Mouse (Mus musculus) T-cell, adult 2 months (primary cell): ENCODE data around the gene Sirt6.
A peak's percentile ranks its signal among the peaks of the same experiment; 100 is the strongest.

ENCODE experiments used
- DNase-seq: peaks from one replicate; pipeline ENCODE4 v3.0.0; 2022; ENCODE audit warnings: low spot score

The Sirt6 gene

GRCm38 (mm10) chr10:81626101-81626993 lies 1.2 kb downstream of the Sirt6 start:
- no peak for DNase-seq

- DNase-seq = no peak
Measured at GRCm38 (mm10) chr10:81623441-81623840, 4.2 kb downstream of the Sirt6 start.

GRCm38 (mm10) chr10:81620786-81621185 lies 6.8 kb downstream of the Sirt6 start:
- no peak for DNase-seq

- no peak for DNase-seq
Measured at GRCm38 (mm10) chr10:81619976-81620375, 7.6 kb downstream of the Sirt6 start.

- no peak for DNase-seq
Measured at GRCm38 (mm10) chr10:81615486-81615885, 12.1 kb downstream of the Sirt6 start.

- DNase-seq = no peak
Measured at GRCm38 (mm10) chr10:81612779-81613178, 14.8 kb downstream of the Sirt6 start.

- no peak for DNase-seq
Measured at GRCm38 (mm10) chr10:81608308-81608707, 19.3 kb downstream of the Sirt6 start.

GRCm38 (mm10) chr10:81605974-81606751 lies 21.4 kb downstream of the Sirt6 start, which contains the start of gene BC025920:
Gene BC025920 (plus strand): TSS chr10:81606270.
- DNase-seq = peak; percentile 87

- DNase-seq = no peak
Measured at GRCm38 (mm10) chr10:81605666-81605973, 22.0 kb downstream of the Sirt6 start.

- peak; percentile 80 for DNase-seq
Measured at GRCm38 (mm10) chr10:81604968-81605665, 22.5 kb downstream of the Sirt6 start.

GRCm38 (mm10) chr10:81604019-81604967 lies 23.3 kb downstream of the Sirt6 start:
- no peak for DNase-seq

- peak; percentile 53 for DNase-seq
Measured at GRCm38 (mm10) chr10:81602741-81603151, 24.9 kb downstream of the Sirt6 start.

- DNase-seq = no peak
Measured at GRCm38 (mm10) chr10:81601396-81601905, 26.1 kb downstream of the Sirt6 start.

- DNase-seq = peak; percentile 78
Measured at GRCm38 (mm10) chr10:81600738-81601203, 26.8 kb downstream of the Sirt6 start, which contains the start of gene Tle6. Gene Tle6 (minus strand): TSS chr10:81601073.

- DNase-seq = no peak
Measured at GRCm38 (mm10) chr10:81600096-81600495, 27.5 kb downstream of the Sirt6 start.

- no peak for DNase-seq
Measured at GRCm38 (mm10) chr10:81599630-81600029, 28.0 kb downstream of the Sirt6 start.

- DNase-seq = no peak
Measured at GRCm38 (mm10) chr10:81598871-81599270, 28.7 kb downstream of the Sirt6 start.

GRCm38 (mm10) chr10:81598342-81598741 lies 29.3 kb downstream of the Sirt6 start:
- DNase-seq = no peak

- no peak for DNase-seq
Measured at GRCm38 (mm10) chr10:81597137-81597950, 30.3 kb downstream of the Sirt6 start.

- no peak for DNase-seq
Measured at GRCm38 (mm10) chr10:81596611-81597010, 31.0 kb downstream of the Sirt6 start.
